Mouse (Mus musculus): Measurements from ENCODE around the gene Dis3. TPM values are rescaled to one million over a fixed set of nuclear protein-coding genes. Genes with fewer than 3 reads are reported as not detected.

Dis3 gene
- polyA plus RNA-seq (2012; rRNA removed), result 10.1 and 11.5 TPM in 2 replicates

GRCm38 (mm10) chr14:99099267-99099966 is at the start of gene Dis3, which contains the start of gene Pibf1:
Gene Dis3, minus strand, starts transcription at chr14:99099770.
Gene Pibf1, plus strand, starts transcription at chr14:99099424.

GRCm38 (mm10) chr14:99046031-99046781 is 53.4 kb downstream of the Dis3 start, which contains the start of the genes Mzt1 and Bora:
Gene Mzt1, minus strand, starts transcription at chr14:99046134.
Gene Bora, plus strand, starts transcription at chr14:99046222.

Other genes starting within 250 kb of the Dis3 start
- 7.6 and 7.8 TPM in 2 replicates for gene Rpl36a-ps1, start 105.5 kb downstream of the Dis3 start, polyA plus RNA-seq (2012; rRNA removed)
- 24.1 and 31.2 TPM in 2 replicates for gene Mzt1, start 53.6 kb downstream of the Dis3 start, polyA plus RNA-seq (2012; rRNA removed)
- 13.3 and 14.5 TPM in 2 replicates for gene Bora, start 53.5 kb downstream of the Dis3 start, polyA plus RNA-seq (2012; rRNA removed)
- gene Pibf1, start 346 bp downstream of the Dis3 start, polyA plus RNA-seq (2012; rRNA removed), result 3.1 and 3.3 TPM in 2 replicates
- gene Klf5, start 198.9 kb upstream of the Dis3 start, polyA plus RNA-seq (2012; rRNA removed), result 0.59 and 0.68 TPM in 2 replicates

All from liver, embryonic 14 days (tissue).